ENCODE assay signal across 28 mouse cellular contexts in the genomic region with DNA sequence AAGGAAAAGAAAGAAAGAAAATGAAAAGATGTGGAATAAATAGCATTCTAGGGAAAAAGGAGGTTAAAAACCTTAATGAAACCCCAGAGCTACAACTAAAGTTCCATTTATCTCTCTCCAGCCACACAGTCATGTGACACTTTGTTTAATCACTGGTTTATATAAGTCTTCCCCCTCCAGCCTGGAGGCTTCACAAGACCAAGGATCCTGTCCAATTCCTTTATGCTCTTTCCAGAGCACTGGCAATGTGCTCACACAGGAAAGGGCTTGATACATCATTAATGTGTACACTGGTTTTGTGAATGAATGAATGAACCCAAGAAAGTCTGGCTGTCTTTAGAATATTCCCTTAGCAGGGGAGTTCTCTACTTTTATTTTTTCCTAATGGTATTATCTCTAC.
DNase-seq lines count a peak whose midpoint lies in the region; ATAC-seq and TF ChIP-seq lines count a peak whose summit lies in the region.
"Had no signal": no experiment of that assay in that cellular context is flagged by ENCODE, and none has a peak within 500 bp of the region (broad histone marks: within the 10 kb centered on the region; RNA-seq: fewer than 3 reads in every experiment).

No protein-coding gene starts in this region.

- no peaks in the 10 kb centered on the region for H3K36me3 ChIP-seq in forebrain, embryonic 14.5 days (ENCODE audit: control insufficient read depth, insufficient read depth, low read length)
- H3K36me3 ChIP-seq in forebrain, embryonic 11.5 days (ENCODE audit: control insufficient read depth, insufficient read depth, low read length): no peaks in the 10 kb centered on the region
- no peaks in the 10 kb centered on the region for H3K36me3 ChIP-seq in lung, embryonic 14.5 days (ENCODE audit: insufficient read depth)
- H3K36me3 ChIP-seq: heart, embryonic 13.5 days; hindbrain, embryonic 13.5 days; liver, embryonic 13.5 days; midbrain, embryonic 13.5 days; neural tube, embryonic 13.5 days had no signal

- ATAC-seq in forebrain, embryonic 14.5 days: peak; percentile 81; the same call in 1 of the 2 replicates
- no peak for ATAC-seq in forebrain, embryonic 11.5 days (replicated peaks; ENCODE audit: low FRiP score)
- ATAC-seq in lung, embryonic 14.5 days (ENCODE audit: insufficient read depth): peak; percentile 87
- ATAC-seq: activated CD4-positive, CD25-positive, alpha-beta regulatory T cell, adult 4 months; midbrain, embryonic 13.5 days had no signal

- peak; percentile 71 for DNase-seq in forebrain, embryonic 14.5 days (ENCODE audit: low spot score)
- DNase-seq in forebrain, embryonic 11.5 days (ENCODE audit: low spot score): no peak
- peak; percentile 67 for DNase-seq in lung, embryonic 14.5 days
- DNase-seq in lung, adult 2 months: no peak
- DNase-seq in 3T3-L1 (ENCODE audit: low read depth, low spot score): peak; percentile 18
- peak; percentile 84 for DNase-seq in brain, embryonic 14.5 days (ENCODE audit: low read depth)
- DNase-seq in embryo, embryonic 10 days (ENCODE audit: low spot score): no peak
- no peak for DNase-seq in left cerebral cortex, adult 2 months (ENCODE audit: extremely low spot score in 1 of 2, low spot score in 2 of 2)
- DNase-seq: adrenal gland, postnatal 10 days; cerebellum, adult 8-10 months; cerebellum, postnatal 36 days; gastrocnemius, postnatal 25 days; heart, adult 18-20 months; heart, postnatal 14 days; kidney, adult 11 months; layer of hippocampus, adult 9-11 months; liver, embryonic 13.5 days; lung, postnatal 36 days; retina, postnatal 1 day; right cerebral cortex, postnatal 25 days; thymus, adult 18-20 months; thymus, postnatal 36 days had no signal

- no peaks in the 10 kb centered on the region for H3K4me1 ChIP-seq in forebrain, embryonic 14.5 days (ENCODE audit: control insufficient read depth, insufficient read depth, low read length)
- H3K4me1 ChIP-seq in forebrain, embryonic 11.5 days (replicated peaks; ENCODE audit: control insufficient read depth, insufficient read depth, low read length): no peaks in the 10 kb centered on the region
- no peaks in the 10 kb centered on the region for H3K4me1 ChIP-seq in lung, embryonic 14.5 days (ENCODE audit: insufficient read depth)
- no peaks in the 10 kb centered on the region for H3K4me1 ChIP-seq in lung, adult 2 months (ENCODE audit: control insufficient read depth, insufficient read depth, low read length)
- H3K4me1 ChIP-seq: heart, embryonic 13.5 days; hindbrain, embryonic 13.5 days; liver, embryonic 13.5 days; megakaryocyte, embryonic 14.5 days; midbrain, embryonic 13.5 days; neural tube, embryonic 13.5 days had no signal

- intact Hi-C loops in left cerebral cortex, adult 2 months (cut with DNase I): no loop called here

- TF ChIP-seq CTCF in lung, embryonic 14.5 days (IDR thresholded peaks at IDR 0.05; ENCODE audit: low read depth): no peak
- TF ChIP-seq CTCF in lung, adult 2 months (IDR thresholded peaks at IDR 0.05; ENCODE audit: insufficient read depth, low read length): no peak
- TF ChIP-seq CTCF in brain, embryonic 14.5 days (IDR thresholded peaks at IDR 0.05; ENCODE audit: borderline replicate concordance, extremely low read depth, insufficient read depth, insufficient read length): no peak
- TF ChIP-seq CTCF in left cerebral cortex, adult 2 months (IDR thresholded peaks at IDR 0.05): no peak

- H3K27ac ChIP-seq in forebrain, embryonic 14.5 days (ENCODE audit: low read depth, low read length): no peak overlapping the region
- H3K27ac ChIP-seq in forebrain, embryonic 11.5 days (ENCODE audit: low read depth, low read length): no peak overlapping the region
- no peak overlapping the region for H3K27ac ChIP-seq in lung, embryonic 14.5 days (ENCODE audit: low read depth)
- H3K27ac ChIP-seq in left cerebral cortex, adult 2 months: no peak overlapping the region
- H3K27ac ChIP-seq: heart, embryonic 13.5 days; hindbrain, embryonic 13.5 days; liver, embryonic 13.5 days; midbrain, embryonic 13.5 days; neural tube, embryonic 13.5 days had no signal

- H3K9ac ChIP-seq in forebrain, embryonic 14.5 days (ENCODE audit: low read length): no peak overlapping the region
- H3K9ac ChIP-seq in forebrain, embryonic 11.5 days (ENCODE audit: low read length): no peak overlapping the region
- no peak overlapping the region for H3K9ac ChIP-seq in lung, embryonic 14.5 days
- H3K9ac ChIP-seq: heart, embryonic 13.5 days; hindbrain, embryonic 13.5 days; liver, embryonic 13.5 days; midbrain, embryonic 13.5 days; neural tube, embryonic 13.5 days had no signal

- no peak overlapping the region for H3K4me3 ChIP-seq in forebrain, embryonic 14.5 days (ENCODE audit: low read depth, low read length)
- H3K4me3 ChIP-seq in forebrain, embryonic 11.5 days (ENCODE audit: low read depth, low read length): no peak overlapping the region
- no peak overlapping the region for H3K4me3 ChIP-seq in lung, embryonic 14.5 days (ENCODE audit: low read depth, low read length)
- no peak overlapping the region for H3K4me3 ChIP-seq in lung, adult 2 months (replicated peaks; ENCODE audit: extremely low read depth, low read depth, low read length)
- no peak overlapping the region for H3K4me3 ChIP-seq in left cerebral cortex, adult 2 months
- H3K4me3 ChIP-seq: heart, embryonic 13.5 days; hindbrain, embryonic 13.5 days; liver, embryonic 13.5 days; megakaryocyte, embryonic 14.5 days; midbrain, embryonic 13.5 days; neural tube, embryonic 13.5 days had no signal

- no peaks in the 10 kb centered on the region for H3K9me3 ChIP-seq in forebrain, embryonic 14.5 days (replicated peaks; ENCODE audit: control insufficient read depth, low read length)
- no peaks in the 10 kb centered on the region for H3K9me3 ChIP-seq in forebrain, embryonic 11.5 days (ENCODE audit: control insufficient read depth, low read length)
- H3K9me3 ChIP-seq in lung, embryonic 14.5 days (ENCODE audit: low read depth, low read length): no peaks in the 10 kb centered on the region; the same call in 1 of the 2 replicates
- H3K9me3 ChIP-seq: heart, embryonic 13.5 days; hindbrain, embryonic 13.5 days; liver, embryonic 13.5 days; megakaryocyte, embryonic 14.5 days; midbrain, embryonic 13.5 days; neural tube, embryonic 13.5 days had no signal

- no peak for TF ChIP-seq POLR2A in lung, adult 2 months (IDR thresholded peaks at IDR 0.05; ENCODE audit: borderline replicate concordance, extremely low read depth, low read depth, low read length)
- TF ChIP-seq POLR2A in brain, embryonic 14.5 days (IDR thresholded peaks at IDR 0.05; ENCODE audit: borderline replicate concordance, extremely low read depth, insufficient read depth, insufficient read length, poor library complexity, severe bottlenecking): no peak

- H3K4me2 ChIP-seq in forebrain, embryonic 14.5 days (ENCODE audit: low read length): no peak overlapping the region
- H3K4me2 ChIP-seq in forebrain, embryonic 11.5 days (ENCODE audit: low read depth, low read length, severe bottlenecking): no peak overlapping the region
- H3K4me2 ChIP-seq in lung, embryonic 14.5 days: no peak overlapping the region
- H3K4me2 ChIP-seq: heart, embryonic 13.5 days; hindbrain, embryonic 13.5 days; liver, embryonic 13.5 days; midbrain, embryonic 13.5 days; neural tube, embryonic 13.5 days had no signal

- no peaks in the 10 kb centered on the region for H3K27me3 ChIP-seq in forebrain, embryonic 14.5 days (replicated peaks; ENCODE audit: control insufficient read depth, insufficient read depth, low read length)
- H3K27me3 ChIP-seq in forebrain, embryonic 11.5 days (ENCODE audit: control insufficient read depth, insufficient read depth, low read length): no peaks in the 10 kb centered on the region
- H3K27me3 ChIP-seq in lung, embryonic 14.5 days (ENCODE audit: insufficient read depth, low read length): no peaks in the 10 kb centered on the region
- H3K27me3 ChIP-seq: heart, embryonic 13.5 days; hindbrain, embryonic 13.5 days; liver, embryonic 13.5 days; megakaryocyte, embryonic 14.5 days; midbrain, embryonic 13.5 days; neural tube, embryonic 13.5 days had no signal

Comparison
In these comparisons a context has a peak if more than half of its experiments do, and no peak if none do; other contexts are left out.
1. DNase-seq: peak in forebrain, embryonic 14.5 days (single experiment), lung, embryonic 14.5 days (single experiment), 3T3-L1 (single experiment) and brain, embryonic 14.5 days (single experiment); none in forebrain, embryonic 11.5 days (single experiment), lung, adult 2 months (single experiment), embryo, embryonic 10 days (single experiment) and left cerebral cortex, adult 2 months (0 of 2).